In genomic region chr3:117132897-117133296, GRCm38 (mm10) we compare ENCODE assay signal across 26 mouse cellular contexts.
"Had no signal": no experiment of that assay in that cellular context is flagged by ENCODE, and none has a peak within 500 bp of the region (broad histone marks: within the 10 kb centered on the region; RNA-seq: fewer than 3 reads in every experiment).

No protein-coding gene starts in this region.

- DNase-seq: forebrain, postnatal 0 days; gastrocnemius, postnatal 14 days; gastrocnemius, postnatal 36 days; heart, adult 11 months; heart, adult 2 months; heart, postnatal 14 days; heart, postnatal 36 days; kidney, adult 11 months; kidney, adult 2 months; kidney, adult 9 months; kidney, postnatal 14 days; kidney, postnatal 36 days; layer of hippocampus, adult 9-11 months; layer of hippocampus, postnatal 36 days; left cerebral cortex, postnatal 4 days had no signal

- H3K4me3 ChIP-seq: heart, adult 2 months; heart, embryonic 13.5 days; heart, embryonic 15.5 days; hindbrain, embryonic 13.5 days; hindbrain, embryonic 15.5 days; kidney, embryonic 15.5 days; limb, embryonic 13.5 days; limb, embryonic 15.5 days; liver, embryonic 12.5 days had no signal

- H3K27ac ChIP-seq: heart, adult 2 months; heart, embryonic 13.5 days; heart, embryonic 15.5 days; hindbrain, embryonic 13.5 days; hindbrain, embryonic 15.5 days; hindbrain, postnatal 0 days; kidney, embryonic 15.5 days; kidney, postnatal 0 days; limb, embryonic 13.5 days; limb, embryonic 15.5 days; liver, embryonic 12.5 days; liver, embryonic 14.5 days had no signal
